Mouse (Mus musculus) olfactory bulb, adult 2 months (tissue): ENCODE measurements at regions not wholly inside any gene's neighbourhood (a gene's known extent, or its start where the extent isn't known, plus 50 kb on each side); places are given as distances from the start of the nearest gene placed in this dataset.
"Not testable (repeated sequence)": the region's sequence is repeated elsewhere in the genome, so short reads cannot be mapped to it uniquely, and the experiment has no call there.

ENCODE experiments used
- H3K27ac ChIP-seq: fragments of 200-500 bp; 2 replicates; pipeline ENCODE4 v1.5.1; 2012; ENCODE audit warnings: low read depth, low read length; ENCODE audit not compliant: insufficient read depth
- H3K4me1 ChIP-seq: fragments of 200-500 bp; 2 replicates; pipeline ENCODE4 v1.6.1; 2012; ENCODE audit warnings: low read length; ENCODE audit not compliant: control insufficient read depth, insufficient read depth
- H3K4me3 ChIP-seq: fragments of 200-500 bp; 2 replicates; pipeline ENCODE4 v1.5.1; 2012; ENCODE audit warnings: mild to moderate bottlenecking, low read depth, low read length, moderate library complexity; ENCODE audit not compliant: insufficient read depth
- CTCF ChIP-seq: fragments of 200-500 bp; IDR thresholded peaks from 2 replicates; pipeline ENCODE4 v1.5.1; 2012; ENCODE audit warnings: low read depth, mild to moderate bottlenecking, low read length, moderate library complexity; ENCODE audit not compliant: insufficient read depth
- POLR2A ChIP-seq: fragments of 200-500 bp; IDR thresholded peaks from 2 replicates; pipeline ENCODE4 v1.6.1; 2012; ENCODE audit warnings: mild to moderate bottlenecking, low read depth, low read length, moderate library complexity; ENCODE audit not compliant: insufficient read depth
- WGBS: fragments of 180-500 bp; shearing (Covaris S2); methylation state at CpG from one replicate; pipeline ENCODE4 v1.1.7; 2018; 5-methylcytosine and 5-hydroxymethylcytosine counted together

DNA sequence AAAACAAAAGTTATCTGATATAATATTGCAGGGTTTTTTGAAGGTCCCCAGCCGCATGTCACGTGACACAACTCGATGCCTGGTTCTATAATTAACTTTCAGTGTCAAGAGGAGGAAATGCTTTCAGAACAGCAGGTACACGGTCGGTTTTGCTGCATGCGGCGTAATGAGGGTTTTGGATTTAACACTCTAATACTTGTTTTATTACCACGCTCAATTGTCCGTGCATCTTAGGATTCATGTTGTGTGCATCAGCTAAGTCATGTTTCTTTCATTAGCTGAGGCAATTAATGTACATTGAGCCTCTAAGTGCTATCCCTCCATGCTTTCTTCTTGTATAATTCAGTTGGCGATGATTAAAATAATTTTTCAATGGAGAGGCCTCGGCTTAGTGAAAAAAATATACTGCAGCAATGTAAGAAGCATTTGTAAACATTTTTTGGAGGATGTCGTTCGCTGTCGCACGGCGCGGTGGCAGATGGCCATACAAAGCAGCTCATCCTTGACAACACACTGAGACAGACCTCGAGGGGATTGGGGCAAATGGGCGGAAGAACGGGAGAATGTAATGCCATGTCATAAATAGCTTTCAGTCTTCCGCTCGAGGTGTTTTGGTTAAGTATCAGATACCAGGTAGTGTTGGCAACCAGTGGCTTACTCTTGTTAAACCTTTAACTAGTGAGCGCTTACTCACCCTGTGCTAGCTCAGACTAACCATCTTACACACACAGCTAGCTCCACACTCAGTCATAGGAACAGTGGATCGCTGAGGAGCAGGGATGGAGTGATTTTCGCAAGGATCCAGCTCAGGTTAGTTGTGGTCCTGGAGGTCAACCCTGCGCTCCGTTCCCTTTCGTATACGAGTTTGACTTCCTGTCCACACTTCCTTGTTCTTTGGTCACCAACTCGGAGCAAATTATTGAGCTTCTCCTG, 130.2 kb upstream of the Rhobtb1 start:
- WGBS = 84% methylated on average over 30 of the region's 30 CpGs
- H3K27ac ChIP-seq = no peak overlapping the region
- H3K4me1 ChIP-seq = no peaks in the 10 kb centered on the region
- TF ChIP-seq CTCF = no peak
- no peak overlapping the region for H3K4me3 ChIP-seq

DNA sequence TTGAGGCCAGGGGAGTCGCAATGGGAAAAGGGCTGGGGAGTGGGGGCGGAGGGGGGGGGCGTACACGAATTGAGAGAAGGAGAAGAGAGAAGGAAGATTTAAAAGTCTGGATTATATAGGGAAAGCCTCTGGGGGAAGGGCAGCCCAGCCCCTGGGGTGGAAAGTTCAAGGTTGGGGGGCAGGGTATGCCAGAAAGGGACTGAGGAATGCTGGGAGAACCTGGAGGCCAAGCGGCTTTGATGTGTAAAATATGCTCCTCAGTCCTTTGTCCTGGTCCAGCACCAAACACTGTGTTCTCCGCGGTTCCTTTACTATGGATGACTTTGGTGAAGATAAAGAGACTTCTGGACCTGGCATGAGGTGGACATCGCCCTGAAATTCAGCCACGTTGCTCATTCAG, 117.8 kb upstream of the Rhobtb1 start:
- TF ChIP-seq POLR2A (no peak), CTCF (no peak)
- 82% methylated on average over 9 of the region's 9 CpGs for WGBS
- Histone ChIP-seq H3K27ac (no peak overlapping the region), H3K4me1 (no peaks in the 10 kb centered on the region), H3K4me3 (no peak overlapping the region)

GRCm38 (mm10) chr10:69034390-69035120, 116.7 kb upstream of the Rhobtb1 start:
- TF ChIP-seq POLR2A (no peak), CTCF (no peak)
- no peak overlapping the region for H3K4me3 ChIP-seq
- 66% methylated on average over 2 of the region's 2 CpGs for WGBS

GRCm38 (mm10) chr10:69035536-69035935, 115.7 kb upstream of the Rhobtb1 start:
- H3K4me1 ChIP-seq, H3K4me3 ChIP-seq, H3K27ac ChIP-seq: not testable (repeated sequence)
- WGBS = 87% methylated on average over 4 of the region's 4 CpGs

More at GRCm38 (mm10) chr10:69034390-69035120, 116.7 kb upstream of the Rhobtb1 start:
- Histone ChIP-seq H3K27ac (no peak overlapping the region), H3K4me1 (no peaks in the 10 kb centered on the region)

GRCm38 (mm10) chr10:69036096-69036495, 115.1 kb upstream of the Rhobtb1 start:
- TF ChIP-seq CTCF (no peak), POLR2A (no peak)
- H3K4me3 ChIP-seq = no peak overlapping the region
- WGBS = 80% methylated on average over 2 of the region's 2 CpGs
- H3K27ac ChIP-seq = no peak overlapping the region
- no peaks in the 10 kb centered on the region for H3K4me1 ChIP-seq

DNA sequence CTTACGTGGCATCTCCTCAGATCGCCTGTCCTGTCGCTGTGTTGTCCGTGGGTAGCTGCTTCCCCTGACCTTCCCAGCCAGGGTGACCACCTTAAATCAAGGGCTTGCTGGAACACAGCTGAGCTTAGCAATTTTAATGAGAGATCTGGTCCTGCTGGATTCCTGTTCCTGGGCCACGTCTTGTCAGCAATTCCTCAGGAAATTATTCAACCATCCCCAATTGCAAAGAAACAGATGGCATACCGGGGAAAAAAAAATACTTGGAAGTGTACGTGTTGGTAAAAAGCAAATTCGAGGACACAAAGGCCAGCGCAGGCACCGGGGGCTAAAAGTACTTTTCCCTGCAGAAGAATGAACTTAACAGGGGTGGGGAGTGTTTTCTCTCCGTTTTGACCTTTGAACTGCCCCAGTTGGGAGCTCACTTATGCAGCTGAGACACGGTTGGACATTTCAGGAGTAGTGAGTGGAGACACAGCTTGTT, 107.0 kb upstream of the Rhobtb1 start:
- peaks cover 2% of the 10 kb centered on the region; the same call in 1 of the 2 replicates for H3K4me1 ChIP-seq
- TF ChIP-seq CTCF = no peak
- TF ChIP-seq POLR2A = no peak
- no peak overlapping the region for H3K27ac ChIP-seq
- no peak overlapping the region for H3K4me3 ChIP-seq
- 40% methylated on average over 12 of the region's 12 CpGs for WGBS

- Histone ChIP-seq H3K4me1 (peaks cover 2% of the 10 kb centered on the region; the same call in 1 of the 2 replicates), H3K4me3 (no peak overlapping the region), H3K27ac (no peak overlapping the region)
- TF ChIP-seq POLR2A (no peak), CTCF (no peak)
- WGBS = 59% methylated on average over 14 of the region's 14 CpGs
These were observed 106.0 kb upstream of the Rhobtb1 start for GRCm38 (mm10) chr10:69045275-69045674.

DNA sequence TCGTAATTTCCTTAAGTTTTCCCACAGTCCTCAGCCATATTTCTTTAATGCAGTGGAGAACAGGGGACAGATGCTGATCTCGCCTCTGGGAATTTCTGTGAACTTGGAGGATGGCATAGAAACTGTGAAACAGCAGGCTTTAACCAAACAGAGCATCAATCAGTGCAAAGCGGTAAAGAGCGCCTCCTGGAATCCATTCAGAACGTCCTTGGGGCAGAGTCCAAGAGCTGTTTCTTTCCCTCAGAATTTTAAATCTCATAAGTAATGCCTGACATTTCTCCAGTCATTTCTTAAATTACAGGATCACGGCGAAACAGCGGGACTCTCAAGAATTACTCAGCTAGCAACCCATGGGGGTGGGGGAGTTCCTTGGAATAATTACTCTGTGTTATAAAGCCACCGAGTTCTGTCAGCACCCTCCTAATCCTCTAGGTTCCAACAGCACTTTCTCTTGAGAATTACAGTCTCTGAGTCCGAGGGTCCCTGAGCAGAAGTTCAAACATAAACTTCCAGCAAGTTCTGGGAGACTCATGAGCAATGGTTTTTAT, 105.2 kb upstream of the Rhobtb1 start:
- H3K27ac ChIP-seq = no peak overlapping the region
- peaks cover 2% of the 10 kb centered on the region; the same call in 1 of the 2 replicates for H3K4me1 ChIP-seq
- WGBS = 23% methylated on average over 10 of the region's 10 CpGs
- no peak overlapping the region for H3K4me3 ChIP-seq
- TF ChIP-seq POLR2A = no peak
- TF ChIP-seq CTCF = no peak

DNA sequence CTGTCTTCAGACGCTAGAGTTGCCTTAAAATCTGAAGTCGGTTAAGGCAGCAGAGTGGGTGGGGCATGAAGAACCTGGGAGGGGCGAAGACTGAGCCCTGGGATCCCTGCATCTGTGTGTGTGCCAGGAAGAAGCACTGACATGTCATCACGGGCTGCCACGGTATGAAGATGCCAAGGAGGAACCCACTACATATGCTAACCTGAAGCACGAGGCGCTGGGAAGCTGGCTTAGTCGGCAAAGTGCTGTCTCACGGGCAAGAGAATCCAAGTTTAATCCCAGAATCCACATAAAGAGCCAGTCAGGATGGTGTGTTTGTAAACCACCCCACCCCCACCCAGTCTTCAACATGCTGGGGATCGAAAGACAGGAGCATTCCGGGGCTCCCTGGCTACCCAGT, 73.2 kb upstream of the Rhobtb1 start:
- 84% methylated on average over 11 of the region's 11 CpGs for whole genome bisulfite sequencing
- H3K4me1 ChIP-seq = no peaks in the 10 kb centered on the region
- TF ChIP-seq CTCF = no peak
- TF ChIP-seq POLR2A = no peak
- no peak overlapping the region for H3K4me3 ChIP-seq
- H3K27ac ChIP-seq = no peak overlapping the region
